Mouse (Mus musculus): ENCODE data around the gene Emsy. TPM values are rescaled to one million over a fixed set of nuclear protein-coding genes. Genes with fewer than 3 reads are reported as not detected.

The Emsy gene
- total RNA-seq (2023): 69.3 to 86.5 TPM (median 74.5 TPM) in 4 replicates

GRCm38 (mm10) chr7:98656531-98657221 lies at the start of gene Emsy:
TSS of gene Emsy (minus strand) at chr7:98656783.

GRCm38 (mm10) chr7:98702283-98703240 lies 46.0 kb upstream of the Emsy start, which contains the start of gene Thap12:
TSS of gene Thap12 (plus strand) at chr7:98703103.

Other genes with a start within 250 kb of the Emsy start
- gene Gucy2d, start 216.4 kb downstream of the Emsy start, total RNA-seq (2023): not detected in 4 replicates
- 1.9 to 2.6 TPM (median 2.1 TPM) in 4 replicates for gene Lrrc32, start 167.5 kb downstream of the Emsy start, total RNA-seq (2023)
- 42.6 to 50.7 TPM (median 47.5 TPM) in 4 replicates for gene Thap12, start 46.3 kb upstream of the Emsy start, total RNA-seq (2023)
- 0.83 TPM in 1 of 4 replicates, not detected in the others for gene Wnt11, start 178.3 kb upstream of the Emsy start, total RNA-seq (2023)

Measured in B cell, adult 62 days (primary cell).